Mouse (Mus musculus) neural tube, embryonic 13.5 days (tissue): ENCODE results near the gene Crebrf. TPM values are rescaled to one million over a fixed set of nuclear protein-coding genes. Genes with fewer than 3 reads are reported as not detected.

Experiments used
- ATAC-seq: fragments of 200-750 bp; cut with Nextera tagmentation; 2 replicates; pipeline ENCODE4 v1.8.0; 2017; ENCODE audit warnings: low read depth, mild to moderate bottlenecking, moderate TSS enrichment, moderate library complexity
- H3K27ac ChIP-seq: fragments of 300-500 bp; sonication (generic); replicated peaks from 2 replicates; pipeline ENCODE4 v1.5.1; 2015; ENCODE audit warnings: moderate library complexity, mild to moderate bottlenecking, inconsistent platforms
- H3K27me3 ChIP-seq: fragments of 300-500 bp; sonication (generic); 2 replicates; pipeline ENCODE4 v1.6.1; 2015; ENCODE audit warnings: mild to moderate bottlenecking, inconsistent platforms
- H3K36me3 ChIP-seq: fragments of 300-500 bp; sonication (generic); 2 replicates; pipeline ENCODE4 v1.6.1; 2015; ENCODE audit warnings: mild to moderate bottlenecking, inconsistent platforms
- H3K4me1 ChIP-seq: fragments of 300-500 bp; sonication (generic); replicated peaks from 2 replicates; pipeline ENCODE4 v1.6.1; 2015; ENCODE audit warnings: inconsistent platforms
- H3K4me2 ChIP-seq: fragments of 300-500 bp; sonication (generic); 2 replicates; pipeline ENCODE4 v1.6.1; 2015; ENCODE audit warnings: inconsistent platforms, mild to moderate bottlenecking, moderate library complexity
- H3K4me3 ChIP-seq: fragments of 300-500 bp; sonication (generic); 2 replicates; pipeline ENCODE4 v1.5.1; 2015; ENCODE audit warnings: mild to moderate bottlenecking, inconsistent platforms
- H3K9ac ChIP-seq: fragments of 300-500 bp; sonication (generic); 2 replicates; pipeline ENCODE4 v1.6.1; 2015; ENCODE audit warnings: moderate library complexity, mild to moderate bottlenecking, inconsistent platforms
- H3K9me3 ChIP-seq: fragments of 300-500 bp; sonication (generic); 2 replicates; pipeline ENCODE4 v1.6.1; 2016; ENCODE audit warnings: inconsistent platforms
- WGBS: fragments of 180-500 bp; shearing (Covaris S2); methylation state at CpG from one replicate; pipeline ENCODE4 v1.1.7; 2015; 5-methylcytosine and 5-hydroxymethylcytosine counted together
- polyA plus RNA-seq: library from polyadenylated mRNA; unstranded; fragments of >200 nt; fragmentation: Nextera tagmentation; extraction: Ambion mirVana; gene quantifications from 2 replicates; pipeline ENCODE4 v1.2.1, GENCODE M21; 2015

The Crebrf gene
- polyA plus RNA-seq, 1 experiment from 2014 or later: 9.9 TPM

GRCm38 (mm10) chr17:26812607-26813006 lies 97.2 kb downstream of the Crebrf start:
- Histone ChIP-seq H3K27ac (no peak overlapping the region), H3K27me3 (peaks cover 2% of the 10 kb centered on the region), H3K36me3 (no peaks in the 10 kb centered on the region), H3K4me3 (no peak overlapping the region), H3K9me3 (no peaks in the 10 kb centered on the region), H3K9ac (no peak overlapping the region), H3K4me2 (no peak overlapping the region), H3K4me1 (no peaks in the 10 kb centered on the region)
- no peak for ATAC-seq
- WGBS: 85% methylated on average over 2 of the region's 2 CpGs

DNA sequence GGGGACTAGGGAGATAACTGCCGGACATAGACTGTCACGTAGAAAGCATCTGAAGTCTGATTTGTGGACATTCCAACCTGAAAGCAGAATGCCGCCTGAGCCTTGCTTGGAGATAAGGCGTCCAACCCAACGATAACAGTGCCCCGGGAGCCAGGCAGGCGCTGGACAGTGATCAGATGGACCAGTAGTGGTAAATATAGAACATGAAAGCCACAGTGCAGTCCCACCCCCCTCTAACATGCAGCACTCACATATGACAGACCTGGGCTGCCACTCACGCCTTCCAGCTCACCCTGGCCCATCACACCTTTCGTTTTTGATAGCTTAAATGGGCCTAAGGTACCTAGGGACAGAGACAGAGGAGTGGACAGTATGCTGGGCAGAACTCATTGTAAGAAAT lies 98.0 kb downstream of the Crebrf start:
- Histone ChIP-seq H3K36me3 (no peaks in the 10 kb centered on the region), H3K4me2 (no peak overlapping the region), H3K9ac (no peak overlapping the region), H3K4me3 (no peak overlapping the region), H3K27me3 (peaks cover 3% of the 10 kb centered on the region), H3K27ac (no peak overlapping the region), H3K4me1 (no peaks in the 10 kb centered on the region), H3K9me3 (no peaks in the 10 kb centered on the region)
- no peak for ATAC-seq
- WGBS: 87% methylated on average over 9 of the region's 9 CpGs

GRCm38 (mm10) chr17:26816810-26817209 lies 101.4 kb downstream of the Crebrf start:
- Histone ChIP-seq H3K4me2 (no peak overlapping the region), H3K4me1 (no peaks in the 10 kb centered on the region), H3K27me3 (peaks cover 5% of the 10 kb centered on the region), H3K4me3 (no peak overlapping the region), H3K36me3 (no peaks in the 10 kb centered on the region), H3K9ac (no peak overlapping the region), H3K9me3 (no peaks in the 10 kb centered on the region), H3K27ac (no peak overlapping the region)
- no peak for ATAC-seq
- 82% methylated on average over 6 of the region's 6 CpGs for WGBS

DNA sequence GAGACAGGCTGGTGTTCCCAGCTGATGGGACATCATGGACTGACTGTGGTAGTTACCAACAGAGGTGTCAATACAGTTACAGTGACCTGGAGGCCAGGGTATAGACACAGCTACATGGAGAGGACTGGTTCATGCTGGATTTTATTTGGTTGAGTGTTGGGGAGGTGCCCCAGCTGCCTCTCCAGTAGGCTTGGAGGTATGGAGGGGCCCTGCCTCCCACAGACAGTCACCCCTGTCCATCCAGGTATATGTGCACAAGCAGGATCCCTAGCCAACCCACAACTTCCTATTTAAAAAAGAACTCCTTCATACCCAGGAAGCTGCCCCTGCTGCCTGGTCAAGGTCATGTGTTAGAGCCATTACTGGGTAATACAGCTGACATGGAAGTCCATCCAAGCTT lies 102.3 kb downstream of the Crebrf start:
- no peaks in the 10 kb centered on the region for H3K9me3 ChIP-seq
- no peaks in the 10 kb centered on the region for H3K4me1 ChIP-seq
- no peak overlapping the region for H3K4me3 ChIP-seq
- H3K27me3 ChIP-seq: peaks cover 5% of the 10 kb centered on the region
- no peaks in the 10 kb centered on the region for H3K36me3 ChIP-seq
- H3K9ac ChIP-seq: no peak overlapping the region
- no peak overlapping the region for H3K4me2 ChIP-seq
- no peak overlapping the region for H3K27ac ChIP-seq
- no peak for ATAC-seq

DNA sequence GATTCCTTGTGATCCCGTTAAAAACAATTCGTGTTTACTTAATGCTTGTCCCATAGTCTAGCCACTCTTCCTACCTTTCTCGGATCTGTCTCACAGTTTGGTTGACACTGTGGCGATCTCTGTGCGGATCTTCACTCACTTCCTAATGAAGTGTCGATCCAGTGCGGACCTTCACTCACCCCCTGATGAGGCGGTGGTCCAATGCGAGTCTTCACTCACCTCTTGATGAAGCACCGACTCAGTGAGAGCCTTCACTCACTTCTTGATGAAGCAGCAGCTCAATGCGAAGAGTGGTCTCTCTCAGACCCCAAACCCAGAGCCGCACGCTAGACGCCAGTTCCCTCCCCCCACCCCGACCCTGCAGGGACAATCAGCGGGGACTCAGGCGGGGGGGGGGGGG lies 110.7 kb downstream of the Crebrf start:
- Histone ChIP-seq H3K4me1 (no peaks in the 10 kb centered on the region), H3K36me3 (no peaks in the 10 kb centered on the region), H3K4me2 (no peak overlapping the region), H3K27ac (no peak overlapping the region), H3K27me3 (peaks cover 31% of the 10 kb centered on the region), H3K9ac (no peak overlapping the region), H3K4me3 (no peak overlapping the region), H3K9me3 (no peaks in the 10 kb centered on the region)
- WGBS: 83% methylated on average over 15 of the region's 17 CpGs
- ATAC-seq: no peak

Other genes starting within 250 kb of the Crebrf start
- gene Ergic1, start 154.2 kb upstream of the Crebrf start, polyA plus RNA-seq: 91.0 and 92.7 TPM in 2 replicates
- 32.5 and 36.8 TPM in 2 replicates for gene Dusp1, start 153.5 kb upstream of the Crebrf start, polyA plus RNA-seq
- gene Atp6v0e, start 52.4 kb upstream of the Crebrf start, polyA plus RNA-seq: 126 and 130 TPM in 2 replicates
- 46.2 and 47.9 TPM in 2 replicates for gene Bnip1, start 65.4 kb downstream of the Crebrf start, polyA plus RNA-seq
- 0.66 TPM in 1 of 2 replicates, not detected in the other for gene Nkx2-5, start 129.4 kb downstream of the Crebrf start, polyA plus RNA-seq
- gene Kifc5b, start 201.4 kb downstream of the Crebrf start, polyA plus RNA-seq: 2.5 and 3.2 TPM in 2 replicates
- 17.3 and 19.1 TPM in 2 replicates for gene Phf1, start 217.4 kb downstream of the Crebrf start, polyA plus RNA-seq
- gene Cuta, start 223.9 kb downstream of the Crebrf start, polyA plus RNA-seq: 141 and 147 TPM in 2 replicates
- 4.1 and 4.9 TPM in 2 replicates for gene Syngap1, start 225.6 kb downstream of the Crebrf start, polyA plus RNA-seq